Mouse (Mus musculus): ENCODE results near the gene Cd47. TPM values are rescaled to one million over a fixed set of nuclear protein-coding genes. Genes with fewer than 3 reads are reported as not detected.
"Not testable (repeated sequence)": the region's sequence is repeated elsewhere in the genome, so short reads cannot be mapped to it uniquely, and the experiment has no call there.

Cd47 gene
- total RNA-seq, 2 experiments from 2014 or later: 238 to 249 TPM

GRCm38 (mm10) chr16:49818146-49818545 is 17.8 kb downstream of the Cd47 start:
- no peak for DNase-seq (ENCODE audit: low spot score in 2 of 2)
- intact Hi-C loops (cut with DNase I): no loop called here

GRCm38 (mm10) chr16:49818627-49819026 is 18.3 kb downstream of the Cd47 start:
- DNase-seq (ENCODE audit: low spot score in 2 of 2): no peak
- intact Hi-C loops (cut with DNase I): no loop called here

GRCm38 (mm10) chr16:49819494-49819893 is 19.2 kb downstream of the Cd47 start:
- DNase-seq (ENCODE audit: low spot score in 2 of 2): no peak
- intact Hi-C loops (cut with DNase I): no loop called here

- intact Hi-C loops (cut with DNase I): not testable (repeated sequence)
- peak in 1 of 2 experiments; percentile 27 for DNase-seq (ENCODE audit: low spot score in 2 of 2)
These were observed 30.6 kb downstream of the Cd47 start for GRCm38 (mm10) chr16:49830911-49831310.

GRCm38 (mm10) chr16:49832339-49832738 is 32.0 kb downstream of the Cd47 start:
- intact Hi-C loops (cut with DNase I): no loop called here
- DNase-seq (ENCODE audit: low spot score in 2 of 2): no peak

GRCm38 (mm10) chr16:49834130-49834693 is 33.9 kb downstream of the Cd47 start:
- intact Hi-C loops (cut with DNase I): no loop called here
- no peak for DNase-seq (ENCODE audit: low spot score in 2 of 2)

GRCm38 (mm10) chr16:49836634-49837164 is 36.4 kb downstream of the Cd47 start:
- intact Hi-C loops (cut with DNase I): no loop called here
- DNase-seq (ENCODE audit: low spot score in 2 of 2): no peak

GRCm38 (mm10) chr16:49838923-49839322 is 38.6 kb downstream of the Cd47 start:
- intact Hi-C loops (cut with DNase I): no loop called here

GRCm38 (mm10) chr16:49839681-49840535 is 39.6 kb downstream of the Cd47 start:
- no peak for DNase-seq (ENCODE audit: low spot score in 2 of 2)
- intact Hi-C loops (cut with DNase I): no loop called here

More at GRCm38 (mm10) chr16:49838923-49839322, 38.6 kb downstream of the Cd47 start:
- no peak for DNase-seq (ENCODE audit: low spot score in 2 of 2)

- intact Hi-C loops (cut with DNase I): no loop called here
These were observed 43.4 kb downstream of the Cd47 start for GRCm38 (mm10) chr16:49843723-49844122.

GRCm38 (mm10) chr16:49847224-49848003 is 47.1 kb downstream of the Cd47 start:
- no peak for DNase-seq (ENCODE audit: low spot score in 2 of 2)
- intact Hi-C loops (cut with DNase I): no loop called here

More at GRCm38 (mm10) chr16:49843723-49844122, 43.4 kb downstream of the Cd47 start:
- DNase-seq (ENCODE audit: low spot score in 2 of 2): no peak

- no peak for DNase-seq (ENCODE audit: low spot score in 2 of 2)
- intact Hi-C loops (cut with DNase I): no loop called here
These were observed 48.3 kb downstream of the Cd47 start for GRCm38 (mm10) chr16:49848651-49849050.

GRCm38 (mm10) chr16:49852940-49853339 is 52.6 kb downstream of the Cd47 start:
- DNase-seq (ENCODE audit: low spot score in 2 of 2): no peak
- intact Hi-C loops (cut with DNase I): no loop called here

- DNase-seq (ENCODE audit: low spot score in 2 of 2): no peak
- intact Hi-C loops (cut with DNase I): loop anchor here (2.0 kb wide), 1 partner anchor 45 kb away; no protein-coding TSS in a partner anchor
These were observed 53.3 kb downstream of the Cd47 start for GRCm38 (mm10) chr16:49853633-49854032.

GRCm38 (mm10) chr16:49854194-49854593 is 53.9 kb downstream of the Cd47 start:
- intact Hi-C loops (cut with DNase I): loop anchor here (2.0 kb wide), 1 partner anchor 45 kb away; no protein-coding TSS in a partner anchor
- DNase-seq (ENCODE audit: low spot score in 2 of 2): no peak

GRCm38 (mm10) chr16:49854931-49855835 is 54.9 kb downstream of the Cd47 start:
- intact Hi-C loops (cut with DNase I): loop anchor here (2.0 to 5.0 kb wide), 4 partner anchors 46 to 353 kb away; no protein-coding TSS in a partner anchor
- peak; percentile 90 to 93 for DNase-seq (ENCODE audit: low spot score in 2 of 2)

GRCm38 (mm10) chr16:49855836-49856503 is 55.6 kb downstream of the Cd47 start:
- intact Hi-C loops (cut with DNase I): loop anchor here (2.0 to 5.0 kb wide), 4 partner anchors 47 to 354 kb away; no protein-coding TSS in a partner anchor
- DNase-seq (ENCODE audit: low spot score in 2 of 2): no peak

- intact Hi-C loops (cut with DNase I): loop anchor here (5.0 kb wide), 3 partner anchors 109 to 354 kb away; no protein-coding TSS in a partner anchor
- no peak for DNase-seq (ENCODE audit: low spot score in 2 of 2)
These were observed 56.3 kb downstream of the Cd47 start for GRCm38 (mm10) chr16:49856661-49857060.

Measured in left cerebral cortex, postnatal 25 days (tissue).